Mouse (Mus musculus) embryo, embryonic 10 days (tissue): ENCODE measurements around the gene H2-M10.2.

Experiments
- DNase-seq: peaks from one replicate; pipeline ENCODE4 v3.0.0-alpha.2; 2015; ENCODE audit warnings: low spot score

Gene H2-M10.2

DNA sequence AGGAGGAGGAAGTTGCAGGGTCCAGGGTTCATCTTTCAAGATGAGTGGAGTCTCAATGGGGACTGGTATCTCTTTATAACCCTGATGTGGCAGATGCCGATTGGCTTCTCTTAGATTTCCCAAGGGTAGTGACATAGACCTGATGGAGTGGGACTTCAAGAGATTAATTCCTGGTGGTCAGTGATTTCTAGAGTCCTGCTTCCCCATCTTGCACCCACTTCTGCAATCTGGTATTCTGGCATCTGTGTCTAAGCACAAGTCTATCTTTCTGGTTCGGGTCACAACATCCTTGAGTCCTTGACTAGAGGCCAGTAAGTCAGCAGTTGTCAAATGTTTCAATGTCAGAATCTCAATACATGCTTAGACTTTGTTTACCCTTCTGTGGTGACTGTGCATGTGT, at the start of gene H2-M10.2:
Gene H2-M10.2 (minus strand): TSS at position 101 of the 400 bp plus-strand sequence.
- no peak for DNase-seq

DNA sequence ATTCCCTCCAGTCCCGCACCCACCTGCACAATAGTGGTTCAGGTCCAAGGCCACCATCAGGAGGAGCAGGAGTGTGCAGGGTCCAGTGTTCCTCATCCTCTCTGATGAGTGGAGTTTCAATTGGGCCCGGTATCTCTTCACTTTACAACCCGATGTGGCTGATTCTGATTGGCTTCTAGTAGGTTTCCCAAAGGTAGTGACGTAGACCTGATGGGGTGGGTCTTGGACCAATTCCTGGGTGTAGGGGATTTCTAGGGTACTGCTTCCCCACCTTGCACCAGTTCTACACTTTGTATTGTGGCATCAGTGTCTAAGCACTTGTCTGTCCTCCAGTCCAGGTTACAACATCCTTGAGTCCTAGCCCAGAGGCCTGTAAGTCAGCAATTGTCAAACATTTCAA, 39.8 kb upstream of the H2-M10.2 start, which contains the start of gene H2-M10.1:
Gene H2-M10.1 (minus strand): TSS at position 101 of the 400 bp plus-strand sequence.
- DNase-seq: no peak

- no peak for DNase-seq
Measured at GRCm38 (mm10) chr17:36315689-36316253, 29.5 kb upstream of the H2-M10.2 start.

GRCm38 (mm10) chr17:36315041-36315688, 28.9 kb upstream of the H2-M10.2 start:
- peak; percentile 66 for DNase-seq

- DNase-seq: peak; percentile 47
Measured at GRCm38 (mm10) chr17:36314511-36314910, 28.2 kb upstream of the H2-M10.2 start.

DNA sequence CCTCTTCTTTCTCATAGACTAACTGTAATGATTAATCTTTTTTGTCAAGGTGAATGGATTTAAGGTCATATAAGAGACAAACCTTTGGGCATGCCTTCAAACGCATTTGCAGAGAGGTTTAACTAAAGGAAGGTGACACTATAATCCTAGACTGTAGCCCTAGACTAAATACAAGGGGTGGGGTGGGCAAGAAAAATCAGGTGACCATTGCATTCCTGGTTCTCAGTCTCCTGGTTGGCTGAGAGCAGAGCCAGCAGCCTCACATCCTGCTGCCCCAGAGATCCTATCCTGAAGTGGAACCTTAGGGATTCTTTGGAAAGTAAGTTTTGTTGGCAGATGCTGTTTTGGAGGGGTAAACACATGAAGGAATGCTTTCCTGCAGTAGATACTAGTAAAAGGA, 23.0 kb upstream of the H2-M10.2 start:
- no peak for DNase-seq

DNA sequence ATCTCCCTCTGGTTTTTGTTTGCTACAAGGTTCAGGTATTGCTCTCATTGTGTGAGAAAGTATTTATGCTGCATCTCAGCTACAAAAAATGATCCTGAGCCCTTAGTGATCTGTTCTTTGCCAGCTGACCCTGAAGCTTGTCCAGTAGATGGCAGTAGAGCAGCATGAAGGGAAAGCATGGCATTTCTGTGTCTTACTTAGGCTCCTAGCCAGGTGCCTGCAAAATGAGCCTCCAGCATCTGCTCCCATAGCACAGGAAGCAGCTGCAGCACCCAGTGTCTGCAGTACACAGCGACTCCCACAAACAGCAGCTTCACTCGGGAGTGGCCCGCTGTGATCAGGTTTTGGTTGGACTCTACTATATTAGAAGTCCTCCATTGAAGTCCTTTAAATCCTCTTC, 22.6 kb upstream of the H2-M10.2 start:
- DNase-seq: peak; percentile 90

DNA sequence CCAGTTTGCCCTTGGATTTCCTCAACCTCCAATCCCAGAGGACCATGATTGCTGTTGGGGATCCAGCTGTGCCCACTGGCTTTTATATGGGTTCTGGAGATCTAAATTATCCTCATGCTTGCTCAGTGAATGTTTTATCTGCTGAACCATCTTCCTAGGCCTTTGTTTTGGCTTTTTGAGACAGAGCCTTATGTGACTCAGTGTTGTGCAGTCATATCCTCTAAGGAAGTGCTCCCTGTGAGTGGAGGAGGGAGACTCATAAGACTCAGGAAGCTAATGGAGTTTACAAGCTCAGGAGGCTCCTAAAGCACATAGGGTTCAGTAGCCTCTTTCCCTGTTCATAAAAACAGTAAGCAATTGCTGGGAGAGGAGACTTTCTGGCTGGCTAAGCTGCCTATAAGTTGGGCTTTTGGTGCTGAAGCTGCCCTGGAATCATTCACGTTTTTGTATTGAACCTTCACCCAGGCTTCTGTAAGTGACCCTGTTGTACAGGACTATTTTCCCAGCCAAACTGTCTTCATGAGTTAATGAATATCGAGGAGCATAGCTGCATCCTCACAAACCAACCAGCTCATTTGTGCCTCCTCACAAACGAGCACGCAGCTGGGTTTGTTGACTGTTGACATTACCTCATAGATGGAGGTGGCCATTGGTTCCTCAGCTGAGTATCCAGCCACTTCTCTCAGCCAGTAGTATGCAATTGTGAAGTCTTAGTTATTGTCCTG, 4.6 kb downstream of the H2-M10.2 start:
- DNase-seq: no peak

- DNase-seq: no peak
Measured at GRCm38 (mm10) chr17:36274776-36275175, 11.5 kb downstream of the H2-M10.2 start.

- no peak for DNase-seq
Measured at GRCm38 (mm10) chr17:36273796-36274195, 12.5 kb downstream of the H2-M10.2 start.

DNA sequence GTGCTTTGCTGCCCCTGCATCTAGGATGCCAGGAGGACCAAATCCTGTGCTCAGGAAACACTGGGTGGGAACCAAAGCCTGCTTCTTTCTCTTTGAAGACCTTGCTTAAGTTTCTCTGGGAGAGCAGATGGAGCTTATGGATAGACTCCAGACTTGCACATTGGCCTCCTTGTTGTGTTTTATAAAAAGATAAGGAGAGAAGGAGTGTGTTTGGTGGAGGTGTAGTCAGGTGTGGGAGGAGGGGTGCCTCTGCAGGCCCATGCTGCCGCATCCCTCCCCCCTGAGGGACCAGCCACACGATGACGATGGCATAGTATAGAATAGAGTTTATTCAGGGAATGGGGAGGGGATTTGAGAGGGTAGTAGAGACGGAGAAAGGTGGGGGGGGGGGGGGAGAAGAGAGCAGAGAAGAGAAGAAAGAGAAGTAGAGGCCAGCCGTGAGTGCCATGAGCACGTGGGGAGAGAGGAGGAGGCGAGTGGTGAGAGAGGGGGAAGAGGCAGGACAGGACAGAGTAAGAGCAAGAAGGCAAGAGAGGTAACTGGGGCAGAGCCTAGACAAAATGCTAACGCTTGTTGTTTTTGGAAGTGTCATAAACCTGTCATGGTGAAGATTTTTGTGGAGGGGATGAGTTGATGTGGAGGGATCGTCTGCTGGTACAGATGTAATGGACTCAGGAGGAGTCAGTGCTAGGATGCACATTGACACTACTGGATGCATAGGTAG, 13.5 kb downstream of the H2-M10.2 start:
- DNase-seq: no peak

GRCm38 (mm10) chr17:36271586-36272256, 14.6 kb downstream of the H2-M10.2 start, which contains the start of gene Trim39:
Trim39 (minus strand) TSS chr17:36272247.
- peak; percentile 85 for DNase-seq

GRCm38 (mm10) chr17:36270956-36271585, 15.2 kb downstream of the H2-M10.2 start:
- peak; percentile 88 for DNase-seq

GRCm38 (mm10) chr17:36265834-36266233, 20.5 kb downstream of the H2-M10.2 start:
- DNase-seq: no peak

DNA sequence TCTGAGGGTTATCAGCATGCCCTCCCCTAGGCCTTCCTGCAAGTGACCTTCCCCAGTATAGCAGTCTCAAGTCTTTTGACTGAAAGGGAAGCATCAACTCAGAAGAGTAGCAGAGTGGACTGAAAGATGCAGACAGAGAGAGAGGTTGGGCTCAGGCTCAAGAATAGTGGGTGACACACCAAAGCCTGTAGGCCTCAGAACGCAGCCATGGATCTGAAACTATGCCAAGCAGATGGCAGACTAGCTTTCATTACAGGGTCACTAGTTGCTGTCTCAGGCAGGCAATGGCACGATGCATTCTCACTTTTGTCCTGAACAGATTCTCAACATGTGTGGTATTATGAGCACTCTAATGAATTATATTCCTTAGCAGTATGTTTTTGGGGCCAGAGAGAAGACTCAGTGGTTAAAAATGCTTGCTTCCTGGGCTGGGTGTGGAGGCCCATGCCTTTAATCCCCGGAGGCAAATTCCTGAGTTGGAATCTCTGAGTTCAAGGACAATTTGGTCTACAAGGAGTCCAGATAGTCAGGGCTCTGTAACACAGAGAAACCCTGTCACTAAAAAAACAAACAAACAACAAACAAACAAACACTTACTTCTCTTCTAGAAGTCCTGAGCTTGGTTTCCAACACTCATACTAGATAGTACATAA, 21.9 kb downstream of the H2-M10.2 start:
- DNase-seq: no peak

GRCm38 (mm10) chr17:36261511-36262166, 24.7 kb downstream of the H2-M10.2 start:
- no peak for DNase-seq

GRCm38 (mm10) chr17:36257969-36258368, 28.3 kb downstream of the H2-M10.2 start, which contains the start of gene Rpp21:
Rpp21 (minus strand) TSS chr17:36258069.
- DNase-seq: no peak

- DNase-seq: peak; percentile 79
Measured at GRCm38 (mm10) chr17:36257241-36257947, 28.9 kb downstream of the H2-M10.2 start.

DNA sequence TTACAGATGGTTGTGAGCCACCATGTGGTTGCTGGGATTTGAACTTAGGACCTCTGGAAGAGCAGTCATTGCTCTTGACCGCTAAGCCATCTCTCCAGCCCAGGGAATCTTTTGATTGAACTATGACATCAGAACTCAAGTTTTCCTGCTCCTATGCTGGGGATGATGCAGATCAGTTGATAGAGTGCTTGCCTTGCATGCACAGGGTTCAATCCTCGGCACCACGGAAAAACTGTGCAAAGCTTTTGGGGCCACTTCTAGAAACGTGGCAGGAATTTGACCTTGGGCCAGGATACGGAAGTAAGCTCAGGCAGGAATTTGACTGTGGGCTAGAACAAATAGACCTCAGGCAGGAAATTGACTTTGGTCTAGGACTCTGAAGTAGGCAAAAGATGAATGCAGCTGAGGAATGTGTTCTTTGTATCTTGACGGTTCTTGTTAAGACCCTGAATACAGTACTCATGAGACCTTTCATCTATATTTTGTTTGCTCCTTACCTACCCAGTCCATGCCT, 33.1 kb downstream of the H2-M10.2 start:
- no peak for DNase-seq
